Mouse (Mus musculus) spleen, adult 2 months (tissue): ENCODE data around the gene Mrpl4. TPM values are rescaled to one million over a fixed set of nuclear protein-coding genes. Genes with fewer than 3 reads are reported as not detected.

Experiments used
- DNase-seq, 2 experiments: peaks; one replicate each; pipeline versions ENCODE4 v3.0.0 to v3.0.0-alpha.2; 2012 to 2021; ENCODE audit warnings: low spot score in 2 of 2, low read depth in 1 of 2
- H3K27ac ChIP-seq: fragments of 200-500 bp; 2 replicates; pipeline ENCODE4 v1.5.1; 2012; ENCODE audit warnings: low read length, inconsistent platforms; ENCODE audit not compliant: insufficient read depth
- H3K27me3 ChIP-seq: fragments of 200-500 bp; 2 replicates; pipeline ENCODE4 v1.6.1; 2012; ENCODE audit warnings: mild to moderate bottlenecking, moderate library complexity, low read length, inconsistent platforms; ENCODE audit not compliant: control insufficient read depth, insufficient read depth
- H3K36me3 ChIP-seq: fragments of 200-500 bp; 2 replicates; pipeline ENCODE4 v1.6.1; 2012; ENCODE audit warnings: mild to moderate bottlenecking, low read length, inconsistent platforms; ENCODE audit not compliant: control insufficient read depth, insufficient read depth
- H3K4me1 ChIP-seq: fragments of 200-500 bp; 2 replicates; pipeline ENCODE4 v1.6.1; 2011; ENCODE audit warnings: inconsistent platforms; ENCODE audit not compliant: control insufficient read depth, insufficient read depth, insufficient read length
- H3K4me3 ChIP-seq: fragments of 200-500 bp; 2 replicates; pipeline ENCODE4 v1.5.1; 2011; ENCODE audit warnings: mild to moderate bottlenecking, inconsistent platforms; ENCODE audit not compliant: insufficient read depth, insufficient read length; ENCODE audit errors: extremely low read depth
- CTCF ChIP-seq: fragments of 200-500 bp; IDR thresholded peaks from 2 replicates; pipeline ENCODE4 v1.5.1; 2011; ENCODE audit warnings: mild to moderate bottlenecking, inconsistent platforms; ENCODE audit not compliant: insufficient read depth, insufficient read length, insufficient replicate concordance; ENCODE audit errors: extremely low read depth
- POLR2A ChIP-seq: fragments of 200-500 bp; IDR thresholded peaks from 2 replicates; pipeline ENCODE4 v1.6.1; 2011; ENCODE audit warnings: low read depth, low read length, inconsistent platforms
- WGBS: fragments of 180-500 bp; shearing (Covaris S2); methylation state at CpG from one replicate; pipeline ENCODE4 v1.1.7; 2018; 5-methylcytosine and 5-hydroxymethylcytosine counted together
- polyA plus RNA-seq: library from polyadenylated mRNA; depleted of rRNA; stranded (reverse); fragments of >200 nt; gene quantifications from 2 replicates; pipeline ENCODE4 v1.2.3, GENCODE M21; 2012

The Mrpl4 gene
- polyA plus RNA-seq, 1 experiment, result 75.8 TPM

GRCm38 (mm10) chr9:20976961-20977689 lies 25.4 kb upstream of the Mrpl4 start:
- H3K4me3 ChIP-seq, result peak overlapping the region; percentile 76; the same call in 1 of the 2 replicates
- TF ChIP-seq POLR2A, result no peak
- TF ChIP-seq CTCF, result no peak
- H3K36me3 ChIP-seq, result no peaks in the 10 kb centered on the region
- peaks cover 5% of the 10 kb centered on the region for H3K27me3 ChIP-seq
- H3K4me1 ChIP-seq, result peaks cover 7% of the 10 kb centered on the region
- no peak for DNase-seq
- H3K27ac ChIP-seq, result no peak overlapping the region
- 6% methylated on average over 4 of the region's 4 CpGs for WGBS

GRCm38 (mm10) chr9:20978409-20979095 lies 24.0 kb upstream of the Mrpl4 start:
- TF ChIP-seq CTCF (no peak), POLR2A (no peak)
- 65% methylated on average over 10 of the region's 10 CpGs for WGBS
- H3K4me3 ChIP-seq, result no peak overlapping the region
- H3K36me3 ChIP-seq, result no peaks in the 10 kb centered on the region
- DNase-seq, result no peak
- peaks cover 5% of the 10 kb centered on the region for H3K27me3 ChIP-seq
- no peak overlapping the region for H3K27ac ChIP-seq
- peaks cover 7% of the 10 kb centered on the region for H3K4me1 ChIP-seq

- peaks cover 7% of the 10 kb centered on the region for H3K4me1 ChIP-seq
- 75% methylated on average over 5 of the region's 5 CpGs for WGBS
- H3K27me3 ChIP-seq, result peaks cover 5% of the 10 kb centered on the region
- H3K36me3 ChIP-seq, result no peaks in the 10 kb centered on the region
- H3K27ac ChIP-seq, result no peak overlapping the region
- no peak overlapping the region for H3K4me3 ChIP-seq
- DNase-seq, result no peak
- TF ChIP-seq CTCF (no peak), POLR2A (no peak)
Observed at GRCm38 (mm10) chr9:20979181-20979580, 23.4 kb upstream of the Mrpl4 start.

GRCm38 (mm10) chr9:20979769-20980168 lies 22.8 kb upstream of the Mrpl4 start:
- H3K27ac ChIP-seq, result no peak overlapping the region
- WGBS, result 60% methylated on average over 7 of the region's 7 CpGs
- TF ChIP-seq CTCF (no peak), POLR2A (no peak)
- H3K27me3 ChIP-seq, result peaks cover 5% of the 10 kb centered on the region
- no peak for DNase-seq
- no peak overlapping the region for H3K4me3 ChIP-seq
- H3K4me1 ChIP-seq, result peaks cover 7% of the 10 kb centered on the region
- H3K36me3 ChIP-seq, result no peaks in the 10 kb centered on the region

GRCm38 (mm10) chr9:20982171-20982570 lies 20.4 kb upstream of the Mrpl4 start:
- no peak for TF ChIP-seq POLR2A
- TF ChIP-seq CTCF, result no peak
- H3K27ac ChIP-seq, result no peak overlapping the region
- DNase-seq, result no peak
- whole genome bisulfite sequencing, result 83% methylated on average over 3 of the region's 3 CpGs
- H3K27me3 ChIP-seq, result no peaks in the 10 kb centered on the region
- no peaks in the 10 kb centered on the region for H3K36me3 ChIP-seq
- no peak overlapping the region for H3K4me3 ChIP-seq
- H3K4me1 ChIP-seq, result no peaks in the 10 kb centered on the region; the same call in 1 of the 2 replicates

GRCm38 (mm10) chr9:20983169-20983568 lies 19.4 kb upstream of the Mrpl4 start:
- H3K27me3 ChIP-seq, result no peaks in the 10 kb centered on the region
- no peaks in the 10 kb centered on the region for H3K36me3 ChIP-seq
- WGBS, result 15% methylated on average over 5 of the region's 5 CpGs
- no peak for DNase-seq
- H3K27ac ChIP-seq, result no peak overlapping the region
- H3K4me3 ChIP-seq, result no peak overlapping the region
- no peaks in the 10 kb centered on the region; the same call in 1 of the 2 replicates for H3K4me1 ChIP-seq
- TF ChIP-seq POLR2A, result no peak
- TF ChIP-seq CTCF, result no peak

- WGBS, result 81% methylated on average over 15 of the region's 15 CpGs
- no peak for DNase-seq
- Histone ChIP-seq H3K36me3 (no peaks in the 10 kb centered on the region), H3K27ac (no peak overlapping the region), H3K27me3 (no peaks in the 10 kb centered on the region), H3K4me3 (no peak overlapping the region), H3K4me1 (no peaks in the 10 kb centered on the region)
- no peak for TF ChIP-seq CTCF
- TF ChIP-seq POLR2A, result no peak
Observed at GRCm38 (mm10) chr9:20986952-20987686, 15.4 kb upstream of the Mrpl4 start.
